Mouse (Mus musculus) cerebellum, adult 18-20 months (tissue): ENCODE data around the gene Mpo.

ENCODE experiments used
- DNase-seq, 2 experiments: peaks; one replicate each; pipeline ENCODE4 v3.0.0; 2021

The Mpo gene

GRCm38 (mm10) chr11:87758161-87758911 is 35.0 kb upstream of the Mpo start:
- no peak for DNase-seq

DNA sequence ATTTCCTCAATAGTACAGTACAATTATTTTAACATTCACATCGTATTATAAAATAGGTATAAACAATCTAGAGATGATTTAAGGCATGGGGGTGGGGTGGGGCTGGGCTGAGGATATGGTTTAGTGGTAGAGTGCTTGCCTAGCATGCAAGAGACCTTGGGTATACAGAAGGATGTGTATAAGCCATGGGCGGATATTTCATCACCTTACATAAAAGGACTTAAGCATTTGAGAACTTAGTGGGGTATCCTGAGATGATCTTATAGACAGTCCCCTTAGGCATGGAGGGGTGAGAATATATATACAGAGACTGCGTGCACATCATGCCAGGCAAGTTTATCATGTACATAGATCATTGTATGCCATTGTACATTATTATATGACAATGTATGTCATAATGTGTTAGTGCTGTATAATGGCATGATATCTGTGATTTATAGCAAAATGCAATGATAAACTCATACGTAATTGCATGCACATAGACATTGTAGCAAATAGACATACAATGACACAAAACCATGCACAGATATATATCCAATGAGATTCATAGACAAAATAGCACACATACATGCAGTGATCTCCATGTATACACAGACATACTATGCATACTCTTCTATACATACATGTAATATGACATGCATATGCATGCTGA is 34.3 kb upstream of the Mpo start:
- DNase-seq = no peak

DNA sequence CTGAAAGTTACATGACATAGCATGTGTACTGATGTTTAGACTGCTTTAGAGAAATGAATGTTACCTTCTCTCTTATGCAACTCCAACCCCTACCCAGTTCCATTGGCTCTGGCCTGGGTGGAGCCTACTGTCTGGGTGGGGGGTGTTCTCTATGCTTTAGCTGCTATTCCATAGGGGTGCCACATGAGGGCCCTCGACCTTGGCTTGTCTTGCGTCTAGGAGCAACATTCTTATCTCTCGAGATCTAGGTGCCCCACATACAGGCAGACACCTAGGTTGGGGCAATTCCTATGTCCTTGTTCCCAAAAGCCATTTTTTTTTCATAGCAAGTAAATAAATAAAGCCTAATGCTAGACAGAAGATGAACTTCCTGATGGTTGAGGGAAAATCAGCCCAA is 33.8 kb upstream of the Mpo start:
- peak; percentile 53 for DNase-seq

DNA sequence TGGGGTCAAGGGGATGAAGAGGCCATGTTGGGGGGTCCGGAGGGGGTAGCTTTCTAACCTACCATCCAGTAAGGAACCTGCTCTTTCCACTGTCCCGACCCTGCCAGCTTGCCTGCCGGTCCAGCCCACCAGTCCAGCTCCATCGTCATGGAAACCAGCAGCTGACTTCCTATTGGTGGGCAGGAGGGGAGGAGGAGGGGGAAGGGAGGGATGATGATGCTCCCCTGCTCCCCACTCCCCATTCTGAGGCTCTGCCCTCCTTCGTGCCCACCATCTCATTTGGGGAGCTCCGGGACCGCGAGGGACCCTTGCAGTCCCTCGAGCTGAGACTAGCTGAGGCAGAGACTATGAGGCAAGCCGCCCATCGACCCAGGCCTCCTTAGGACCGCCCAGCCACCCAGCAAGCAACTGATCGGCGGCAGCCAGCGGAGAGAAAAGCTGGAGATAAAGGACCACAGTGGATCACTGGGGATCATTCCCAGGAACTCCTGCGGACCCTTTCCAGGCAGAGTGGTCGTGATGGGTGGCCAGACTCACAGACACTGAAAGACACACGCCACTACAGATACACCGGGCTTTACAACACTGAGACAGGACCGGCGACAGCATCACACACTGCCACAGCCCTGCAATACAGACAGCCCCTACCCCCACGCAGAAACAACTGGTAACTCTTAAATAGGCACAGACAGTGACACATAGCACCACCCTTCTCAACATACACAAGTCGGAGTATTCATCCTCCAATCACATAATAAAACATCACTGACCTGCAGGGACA is 32.9 kb upstream of the Mpo start, which contains the start of gene Tspoap1:
Gene Tspoap1 (plus strand): TSS at position 241 of the 781 bp plus-strand sequence.
- DNase-seq = peak; percentile 65 to 77

- peak; percentile 24 to 60 for DNase-seq
Measured at GRCm38 (mm10) chr11:87761181-87761721, 32.1 kb upstream of the Mpo start.

DNA sequence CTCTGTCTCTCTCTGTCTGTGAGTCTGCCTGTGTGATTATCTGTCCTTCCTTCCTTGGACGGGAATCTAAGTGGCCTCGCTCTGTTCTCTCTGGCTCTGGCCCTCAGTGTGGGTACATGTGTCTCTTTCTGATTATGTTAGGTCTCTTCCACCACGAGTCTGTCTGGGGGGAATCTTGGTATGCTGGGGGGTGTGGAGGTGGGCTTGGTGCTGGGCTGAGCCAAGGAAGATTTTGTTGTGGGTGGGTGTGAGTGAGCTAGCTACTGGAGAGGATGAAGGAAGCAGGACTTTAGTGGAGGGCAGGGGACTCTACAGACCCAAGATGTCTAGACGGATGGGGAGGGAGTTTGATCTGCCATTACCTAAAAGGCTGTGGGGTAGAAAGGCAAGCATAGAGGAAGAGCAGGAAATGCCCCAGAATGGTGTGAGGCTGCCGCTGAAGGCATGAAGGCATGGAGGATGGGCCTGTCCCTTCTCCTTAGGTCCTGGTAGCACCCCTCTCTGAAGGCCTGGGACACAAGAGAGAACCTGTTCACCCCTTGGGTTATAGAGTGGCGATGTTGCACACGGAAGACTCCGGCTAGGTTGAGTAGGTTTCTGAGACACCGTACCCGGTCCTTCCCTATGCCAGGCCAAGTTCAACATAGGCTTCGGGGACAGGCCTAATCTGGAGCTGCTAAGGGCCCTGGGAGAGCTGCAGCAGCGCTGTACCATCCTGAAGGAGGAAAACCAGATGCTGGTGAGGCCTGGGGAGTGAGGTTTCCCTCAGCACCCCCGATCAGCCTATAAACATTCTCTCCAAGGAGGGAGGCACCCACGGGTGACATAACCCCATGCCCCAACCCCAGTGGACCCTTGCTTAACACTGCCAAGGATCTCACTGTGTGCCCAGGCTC is 31.3 kb upstream of the Mpo start:
- DNase-seq = peak; percentile 18 to 55

DNA sequence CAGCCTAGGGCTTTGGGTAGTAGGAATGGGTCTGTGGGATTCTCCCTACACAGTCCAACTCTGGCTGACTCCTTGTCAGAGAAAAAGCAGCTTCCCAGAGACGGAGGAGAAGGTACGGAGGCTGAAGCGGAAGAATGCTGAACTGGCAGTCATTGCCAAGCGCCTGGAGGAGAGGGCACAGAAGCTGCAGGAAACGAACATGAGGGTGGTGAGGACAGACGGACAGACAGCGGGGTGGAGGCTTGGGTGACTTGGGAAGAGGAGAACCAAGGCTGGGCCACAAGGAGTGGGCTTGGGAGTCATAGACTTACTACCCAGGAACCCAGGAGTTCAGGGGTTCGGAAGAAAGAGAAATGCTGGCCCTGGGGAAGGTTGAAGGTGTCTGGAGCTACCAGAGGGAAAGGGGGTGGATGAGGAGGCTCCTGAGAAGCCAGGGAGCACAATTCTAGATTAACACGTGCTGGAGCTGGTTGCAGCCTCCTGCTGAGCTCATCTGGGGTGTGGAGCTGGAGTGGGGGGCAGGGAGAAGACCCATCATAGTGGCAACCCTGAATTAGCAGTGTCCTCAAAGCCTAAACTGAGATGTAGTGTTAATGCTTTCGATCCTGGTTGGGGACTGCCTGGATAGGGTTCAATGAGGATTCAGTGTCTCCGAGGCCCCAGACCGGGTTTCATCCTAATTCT is 30.5 kb upstream of the Mpo start:
- peak in 1 of 2 experiments; percentile 38 for DNase-seq

- peak; percentile 80 to 84 for DNase-seq
Measured at GRCm38 (mm10) chr11:87763511-87763987, 29.8 kb upstream of the Mpo start.

DNA sequence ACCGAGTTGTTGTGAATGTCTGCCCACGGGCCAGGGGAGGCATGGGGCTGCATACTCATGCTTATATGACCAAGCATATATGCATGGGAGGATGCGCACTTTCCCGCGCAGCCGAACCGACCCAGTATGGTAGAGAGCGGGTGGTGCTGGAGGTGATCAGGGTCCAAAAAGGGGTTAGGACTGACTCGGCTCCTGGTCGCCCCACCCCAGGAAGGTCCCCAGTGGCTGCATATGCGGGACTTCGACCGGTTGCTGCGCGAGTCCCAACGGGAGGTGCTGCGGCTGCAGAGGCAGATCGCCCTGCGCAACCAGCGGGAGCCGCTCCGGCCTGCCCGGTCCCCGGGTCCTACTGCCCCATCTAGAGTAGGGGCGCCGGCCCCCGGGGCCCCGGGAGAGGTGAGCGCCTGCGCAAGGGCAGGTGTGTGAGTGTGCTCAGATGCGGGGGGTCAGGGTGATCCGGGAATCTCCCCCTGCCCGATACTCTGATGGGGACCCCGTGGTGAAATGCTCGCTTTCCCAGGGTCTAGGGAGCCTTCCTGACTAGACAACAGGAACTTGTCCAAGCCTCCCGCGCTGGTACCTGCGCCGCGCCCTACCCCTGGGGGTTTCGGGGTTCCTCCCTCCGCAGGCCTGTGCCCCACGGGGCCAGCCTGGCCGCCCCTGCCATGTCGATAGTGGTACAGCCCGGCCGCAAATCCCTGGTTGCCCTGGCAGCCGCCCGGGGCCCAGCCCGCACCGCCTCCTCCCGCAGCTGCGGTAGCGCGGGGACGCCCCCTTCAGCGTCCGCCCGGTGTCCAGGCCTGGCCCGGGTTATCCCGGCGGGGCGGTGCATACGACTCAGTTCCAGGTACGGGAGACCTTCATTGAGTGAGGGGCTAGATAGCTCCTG is 29.1 kb upstream of the Mpo start:
- peak; percentile 76 to 83 for DNase-seq

DNA sequence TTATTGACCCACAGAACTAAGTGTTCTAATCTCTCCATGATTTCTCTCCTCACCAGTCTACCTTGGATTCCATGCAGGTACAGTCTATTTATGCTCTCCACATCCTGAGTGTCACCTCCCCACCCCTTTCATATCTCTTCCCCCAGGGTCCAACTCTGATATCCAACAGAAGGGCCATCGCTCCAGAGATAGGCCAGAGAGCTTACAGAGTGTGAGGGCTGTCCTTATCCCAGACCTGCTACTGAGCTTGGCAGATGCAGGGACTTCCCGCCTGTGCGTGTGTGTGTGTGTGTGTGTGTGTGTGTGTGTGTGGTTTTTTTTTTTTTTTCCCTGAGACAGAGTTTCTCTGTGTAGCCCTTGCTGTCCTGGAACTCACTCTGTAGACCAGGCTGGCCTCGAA is 24.6 kb upstream of the Mpo start:
- DNase-seq = no peak

GRCm38 (mm10) chr11:87770989-87771388 is 22.4 kb upstream of the Mpo start:
- DNase-seq = peak; percentile 77 to 86

DNA sequence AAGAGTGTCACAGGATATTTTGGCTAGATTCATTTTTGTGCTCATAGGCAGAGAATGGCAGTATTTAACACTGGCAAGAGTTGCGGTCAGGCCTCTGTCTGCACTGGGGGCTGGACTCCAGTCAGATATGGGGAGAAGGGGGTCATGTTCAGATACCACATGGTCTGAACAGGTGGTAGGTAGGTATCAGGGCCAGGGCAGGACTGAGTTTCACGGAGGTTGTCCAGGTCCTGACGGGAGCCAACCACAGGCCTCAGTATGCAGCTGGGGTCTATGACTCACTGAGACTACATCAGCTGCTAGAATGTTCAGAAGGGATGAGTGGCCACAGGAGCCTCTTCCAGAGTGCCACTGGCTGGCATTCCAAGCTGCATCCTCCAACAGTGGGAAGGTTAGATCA is 21.0 kb upstream of the Mpo start:
- DNase-seq = no peak

- DNase-seq = peak; percentile 84 to 90
Measured at GRCm38 (mm10) chr11:87778100-87778765, 15.1 kb upstream of the Mpo start.

GRCm38 (mm10) chr11:87778915-87779314 is 14.5 kb upstream of the Mpo start:
- DNase-seq = no peak

DNA sequence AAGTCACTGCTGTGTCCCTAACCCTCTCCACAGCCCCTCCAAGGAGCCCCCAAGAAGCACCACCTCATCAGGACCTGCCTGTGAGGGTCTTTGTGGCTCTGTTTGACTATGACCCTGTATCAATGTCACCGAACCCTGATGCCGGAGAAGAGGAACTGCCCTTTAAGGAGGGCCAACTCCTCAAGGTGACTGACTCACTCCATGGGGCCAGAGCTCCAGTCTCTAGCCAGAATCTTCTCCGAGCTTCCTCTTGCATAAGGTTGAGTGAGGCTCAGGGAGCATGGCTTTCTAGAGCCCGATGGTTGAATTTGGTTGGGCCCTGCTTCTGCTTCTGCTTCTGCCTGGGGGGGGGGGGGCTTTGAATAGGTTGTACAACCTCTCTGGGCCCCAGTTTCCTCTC is 14.0 kb upstream of the Mpo start:
- no peak for DNase-seq

DNA sequence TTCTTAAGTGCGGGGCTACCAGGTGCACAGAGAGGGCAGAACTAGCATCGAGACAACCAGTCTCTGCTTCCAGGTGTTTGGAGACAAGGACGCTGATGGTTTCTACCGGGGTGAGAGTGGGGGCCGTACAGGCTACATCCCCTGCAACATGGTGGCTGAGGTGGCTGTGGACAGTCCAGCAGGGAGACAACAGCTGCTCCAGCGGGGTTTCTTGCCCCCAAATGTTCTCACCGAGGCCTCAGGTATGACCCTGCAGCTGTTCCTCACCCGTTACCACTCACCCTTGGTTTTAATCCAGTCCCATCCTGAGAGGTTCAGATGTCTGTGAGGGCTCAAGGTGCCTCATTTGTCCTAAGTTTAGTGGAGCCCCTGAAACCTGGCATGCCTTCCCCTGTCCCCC is 13.3 kb upstream of the Mpo start:
- no peak for DNase-seq

DNA sequence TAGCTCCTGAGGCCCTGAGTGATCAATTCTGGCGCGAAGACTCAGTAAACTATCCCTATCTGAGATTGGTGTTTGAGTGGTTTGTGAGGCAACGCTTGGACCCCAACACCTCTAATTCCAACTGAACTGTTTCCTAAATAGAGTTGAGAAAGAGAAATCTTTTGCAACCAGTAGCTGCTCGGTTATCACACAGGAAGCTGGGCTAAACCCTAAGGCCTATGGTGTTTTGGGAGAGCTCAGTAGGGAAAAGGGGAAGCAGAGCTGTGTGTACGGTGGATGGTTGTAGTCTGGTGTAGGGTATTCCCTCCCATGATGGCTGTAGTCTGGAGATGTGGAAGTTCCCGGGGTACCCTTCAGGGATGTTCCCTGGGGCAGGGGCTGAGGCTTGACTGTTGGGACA is 3.3 kb upstream of the Mpo start:
- no peak for DNase-seq

DNA sequence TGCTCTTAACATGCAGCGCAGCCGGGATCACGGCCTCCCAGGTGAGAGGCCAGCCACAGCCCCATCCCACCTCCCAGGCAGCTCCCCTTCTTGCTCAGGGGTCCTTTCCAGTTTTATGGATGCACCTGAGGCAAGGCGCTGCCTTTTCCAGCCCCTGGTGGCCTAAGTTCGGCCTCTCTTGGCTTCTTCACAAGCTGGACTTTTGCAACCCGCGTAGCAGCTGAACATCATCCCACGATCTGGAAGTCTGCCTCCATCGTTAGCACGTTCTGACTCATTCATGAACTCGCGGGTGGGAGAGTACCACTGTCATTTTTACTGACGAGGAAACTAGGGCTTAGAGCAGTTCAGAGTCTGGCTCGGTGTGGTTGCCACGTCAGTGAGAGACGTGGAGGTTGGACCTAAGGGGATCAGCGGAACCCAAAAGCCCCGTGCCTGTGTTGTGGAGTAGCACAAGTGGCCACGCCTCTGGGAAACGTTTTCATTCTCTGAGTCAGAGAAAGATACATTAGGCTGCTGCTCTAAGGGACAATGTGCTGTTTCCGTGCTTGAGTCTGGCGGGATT is 8.4 kb downstream of the Mpo start:
- DNase-seq = no peak

DNA sequence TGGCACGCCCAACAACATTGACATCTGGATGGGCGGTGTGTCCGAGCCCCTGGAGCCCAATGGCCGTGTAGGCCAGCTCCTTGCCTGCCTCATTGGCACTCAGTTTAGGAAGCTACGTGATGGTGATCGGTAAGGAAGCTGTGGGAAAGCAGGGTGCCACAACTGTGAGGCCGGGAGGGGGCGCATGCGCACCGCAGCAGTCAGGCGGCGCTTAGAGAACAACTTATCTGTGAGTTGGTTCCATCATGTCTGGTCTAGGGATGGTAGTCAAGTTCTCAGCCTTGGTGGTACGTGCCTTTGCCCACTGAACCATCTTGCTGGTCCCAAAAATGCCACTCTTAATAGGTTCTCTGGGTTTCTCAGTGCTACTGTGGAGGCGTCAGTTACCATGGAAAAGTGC is 9.2 kb downstream of the Mpo start:
- peak in 1 of 2 experiments; percentile 35 for DNase-seq

DNA sequence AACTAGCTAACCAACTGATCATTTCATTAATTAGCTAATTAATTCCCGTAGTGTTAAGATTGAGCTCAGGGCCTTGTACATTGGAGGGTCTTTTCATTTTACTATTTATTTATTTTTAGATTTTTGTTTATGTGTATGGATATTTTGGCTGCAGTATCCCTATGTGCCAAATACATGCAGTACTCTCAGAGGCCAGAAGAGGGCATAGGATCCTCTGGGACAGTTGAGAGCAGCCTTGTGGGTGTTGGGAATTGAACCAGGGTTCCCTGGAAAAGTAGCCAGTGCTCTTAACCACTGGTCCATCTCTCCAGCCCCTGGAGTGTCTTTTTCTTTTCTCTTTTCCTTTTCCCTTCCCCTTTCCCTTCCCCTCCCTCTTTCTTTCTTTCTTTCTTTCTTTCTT is 12.1 kb downstream of the Mpo start:
- peak; percentile 28 to 29 for DNase-seq
